Mouse (Mus musculus) macrophage (primary cell): ENCODE results near the gene Ugt1a10. TPM values are rescaled to one million over a fixed set of nuclear protein-coding genes. Genes with fewer than 3 reads are reported as not detected.

ENCODE experiments used
- H3K27ac ChIP-seq: fragments of 350-480 bp; formaldehyde crosslinking; 2 replicates; pipeline ENCODE4 v1.9.0; 2021
- H3K36me3 ChIP-seq: fragments of 350-480 bp; formaldehyde crosslinking; 2 replicates; pipeline ENCODE4 v1.9.0; 2021; ENCODE audit errors: inconsistent target
- H3K4me3 ChIP-seq: fragments of 350-480 bp; formaldehyde crosslinking; 2 replicates; pipeline ENCODE4 v1.9.0; 2021; ENCODE audit errors: inconsistent target
- H3K79me2 ChIP-seq: fragments of 350-480 bp; formaldehyde crosslinking; 2 replicates; pipeline ENCODE4 v1.9.0; 2021; ENCODE audit errors: inconsistent target
- WGBS: methylation state at CpG from one replicate; pipeline ENCODE4 v1.1.7; 2026; ENCODE audit warnings: inconsistent platforms; ENCODE audit not compliant: missing documents; 5-methylcytosine and 5-hydroxymethylcytosine counted together
- polyA plus RNA-seq: library from polyadenylated mRNA; stranded (reverse); fragments of 250-400 nt; gene quantifications from 3 replicates; pipeline ENCODE4 v1.2.4, GENCODE M21; 2018; ENCODE audit warnings: inconsistent platforms

Ugt1a10 gene
- polyA plus RNA-seq, 1 experiment from 2014 or later = not detected

DNA sequence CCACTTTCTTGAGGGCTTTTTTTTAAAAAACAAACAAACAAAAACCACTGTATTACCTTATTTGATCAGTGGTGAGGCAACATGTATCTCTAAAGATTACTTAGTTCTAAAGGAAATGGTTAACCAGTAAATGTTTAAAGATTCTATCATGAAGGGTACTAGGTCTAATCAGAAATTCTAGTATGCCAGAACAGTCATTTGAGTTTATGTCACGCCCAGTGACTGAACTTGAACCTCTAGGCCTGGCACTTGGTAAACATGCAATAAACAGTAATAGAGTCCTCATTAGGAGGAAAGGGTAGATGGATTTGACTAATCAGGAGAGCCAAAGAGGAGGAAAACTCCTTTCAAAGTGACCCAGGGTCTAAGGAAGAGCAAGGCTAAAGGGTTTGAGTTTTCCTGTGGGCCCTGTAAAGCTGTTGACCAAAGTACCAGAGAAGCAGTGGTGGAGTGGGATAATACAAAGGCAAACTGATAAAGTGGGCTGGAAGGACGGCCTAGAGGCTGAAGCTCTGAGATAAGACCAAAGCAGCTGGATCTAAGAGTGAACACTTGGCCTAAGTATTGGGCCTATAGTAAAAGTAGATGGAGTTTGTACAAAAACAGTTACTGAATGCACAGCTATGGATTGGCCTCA, 151.8 kb downstream of the Ugt1a10 start:
- WGBS = 91% methylated on average over 2 of the region's 2 CpGs
- H3K79me2 ChIP-seq = no peaks in the 10 kb centered on the region; the same call in 1 of the 2 replicates
- no peak overlapping the region for H3K4me3 ChIP-seq
- no peaks in the 10 kb centered on the region for H3K36me3 ChIP-seq
- H3K27ac ChIP-seq = no peak overlapping the region

DNA sequence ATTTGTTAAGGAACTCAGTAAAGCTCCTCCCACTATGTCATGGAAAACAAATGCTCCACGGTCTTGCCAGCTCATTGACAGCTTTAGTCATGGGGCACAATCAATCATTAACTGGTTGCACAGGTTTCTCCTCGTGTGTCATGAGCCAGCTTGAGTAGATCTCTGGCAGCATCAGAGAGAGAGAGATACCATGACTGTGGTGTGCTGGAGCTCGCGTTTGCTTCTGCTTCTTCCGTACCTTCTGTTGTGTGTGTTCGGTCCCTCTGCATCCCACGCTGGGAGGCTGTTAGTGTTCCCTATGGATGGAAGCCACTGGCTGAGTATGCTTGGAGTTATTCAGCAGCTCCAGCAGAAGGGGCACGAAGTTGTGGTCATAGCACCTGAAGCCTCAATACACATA, 156.6 kb downstream of the Ugt1a10 start, which contains the start of gene Ugt1a1:
Gene Ugt1a1 (plus strand): TSS at position 148 of the 400 bp plus-strand sequence.
- WGBS = 72% methylated on average over 8 of the region's 8 CpGs
- no peak within 1 kb of the TSS for H3K27ac ChIP-seq
- H3K36me3 ChIP-seq = no peaks in the 10 kb centered on the region
- H3K4me3 ChIP-seq = no peak within 1 kb of the TSS
- H3K79me2 ChIP-seq = no peaks in the 10 kb centered on the region; the same call in 1 of the 2 replicates

DNA sequence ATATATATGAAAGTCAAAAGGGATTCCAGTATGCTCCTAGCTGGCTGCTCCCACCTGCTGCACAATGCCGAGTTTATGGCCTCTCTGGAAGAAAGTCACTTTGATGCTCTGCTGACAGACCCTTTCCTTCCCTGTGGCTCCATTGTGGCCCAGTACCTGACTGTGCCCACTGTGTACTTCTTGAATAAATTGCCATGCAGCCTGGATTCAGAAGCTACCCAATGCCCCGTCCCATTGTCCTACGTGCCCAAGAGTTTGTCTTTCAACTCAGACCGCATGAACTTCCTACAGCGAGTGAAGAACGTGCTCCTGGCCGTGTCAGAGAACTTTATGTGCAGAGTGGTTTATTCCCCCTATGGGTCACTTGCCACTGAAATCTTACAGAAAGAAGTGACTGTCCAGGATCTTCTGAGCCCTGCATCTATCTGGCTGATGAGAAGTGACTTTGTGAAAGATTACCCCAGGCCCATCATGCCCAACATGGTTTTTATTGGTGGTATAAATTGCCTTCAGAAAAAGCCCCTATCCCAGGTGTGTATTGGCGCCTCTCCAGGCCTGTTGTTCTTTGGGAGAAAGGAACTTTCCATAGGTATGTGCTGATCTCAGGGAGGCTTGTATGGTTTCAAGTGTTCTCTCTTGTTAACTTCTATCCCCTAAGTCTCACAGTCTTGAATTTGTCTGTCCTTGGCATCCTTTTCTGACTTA, 157.3 kb downstream of the Ugt1a10 start:
- WGBS = 63% methylated on average over 8 of the region's 8 CpGs
- no peak overlapping the region for H3K27ac ChIP-seq
- H3K4me3 ChIP-seq = no peak overlapping the region

DNA sequence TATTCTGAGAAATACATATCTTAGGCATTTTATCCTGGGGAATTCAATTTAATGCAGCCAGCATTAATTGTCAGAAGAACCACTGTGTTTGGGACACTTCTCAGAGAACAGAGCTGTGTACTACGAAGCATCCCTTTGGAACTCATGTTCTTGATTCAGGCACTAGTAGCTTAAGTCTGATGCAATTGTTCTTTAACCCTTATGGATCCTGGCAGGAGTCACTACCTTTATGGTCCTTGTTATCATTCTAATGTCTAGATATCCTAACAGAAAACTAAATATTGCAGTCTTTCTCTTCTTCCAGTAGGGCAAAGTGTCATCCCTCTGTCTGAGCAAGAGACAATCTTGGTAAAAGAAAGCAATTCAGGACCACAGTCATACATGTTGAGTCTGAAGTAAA, 157.9 kb downstream of the Ugt1a10 start:
- WGBS = 75% methylated on average over 1 of the region's 1 CpGs
- H3K4me3 ChIP-seq = no peak overlapping the region
- H3K79me2 ChIP-seq = no peaks in the 10 kb centered on the region
- H3K27ac ChIP-seq = no peak overlapping the region
- no peaks in the 10 kb centered on the region for H3K36me3 ChIP-seq

More for the DNA sequence above, 157.3 kb downstream of the Ugt1a10 start:
- H3K79me2 ChIP-seq = no peaks in the 10 kb centered on the region
- H3K36me3 ChIP-seq = no peaks in the 10 kb centered on the region

DNA sequence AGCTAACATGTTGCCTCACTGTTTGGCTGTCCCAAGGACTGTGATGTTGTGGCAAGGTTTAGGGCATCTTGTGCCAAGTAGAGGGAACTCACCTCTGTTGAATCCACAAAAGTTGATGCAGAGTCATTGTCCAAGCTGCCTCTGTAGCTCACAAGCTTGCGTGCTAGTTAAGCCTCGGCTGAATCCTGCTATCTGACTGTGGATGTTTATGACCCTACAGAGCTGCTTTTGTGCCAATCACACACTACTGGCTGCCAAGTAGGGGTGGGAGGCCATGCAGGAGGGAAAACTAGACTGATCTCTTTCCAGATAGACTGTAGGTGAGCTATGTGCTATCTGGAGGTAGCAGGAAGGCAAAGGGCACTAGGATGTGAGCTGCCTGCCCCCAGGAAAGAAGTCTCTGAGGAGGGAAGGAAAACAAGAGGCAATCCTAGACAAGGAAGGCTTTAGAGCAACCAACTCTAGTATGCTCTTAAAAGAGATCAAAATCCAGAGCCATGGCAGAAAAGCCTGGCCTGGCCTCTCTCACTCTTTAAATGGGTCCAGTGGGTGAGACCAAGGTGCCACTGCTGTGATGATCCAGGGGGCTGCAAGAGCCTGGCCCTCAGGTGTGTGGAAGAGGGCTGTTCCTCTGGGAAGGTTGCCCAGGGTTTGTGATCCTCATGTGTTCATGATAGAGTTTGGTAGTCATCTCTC, 158.7 kb downstream of the Ugt1a10 start:
- Histone ChIP-seq H3K79me2 (no peaks in the 10 kb centered on the region), H3K4me3 (no peak overlapping the region), H3K27ac (no peak overlapping the region), H3K36me3 (no peaks in the 10 kb centered on the region)
- WGBS = 81% methylated on average over 2 of the region's 2 CpGs

DNA sequence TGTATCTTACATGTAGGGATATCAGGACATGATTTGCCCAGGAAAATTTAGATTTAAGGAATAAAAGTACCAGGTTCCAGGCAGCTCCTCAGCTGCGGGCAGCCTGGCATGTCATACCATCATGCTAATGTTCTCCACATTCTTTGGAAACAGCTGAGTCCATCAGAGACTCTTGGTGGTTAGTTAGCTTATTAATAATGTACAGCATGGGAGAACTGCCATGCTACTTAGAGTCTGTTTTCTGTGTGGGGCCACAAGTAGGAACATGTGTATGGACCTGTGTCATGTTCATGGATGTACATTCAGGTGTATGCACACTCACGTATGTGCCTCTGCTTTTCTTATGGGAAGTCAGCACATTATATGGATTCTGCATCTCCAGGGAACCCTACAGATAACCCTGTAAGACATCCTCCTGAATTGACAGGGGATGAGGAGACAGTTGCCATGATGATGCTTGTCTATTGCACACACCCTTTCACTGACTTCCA, 159.3 kb downstream of the Ugt1a10 start:
- H3K4me3 ChIP-seq = no peak overlapping the region
- H3K27ac ChIP-seq = no peak overlapping the region
- WGBS = 84% methylated on average over 2 of the region's 2 CpGs
- H3K79me2 ChIP-seq = no peaks in the 10 kb centered on the region
- no peaks in the 10 kb centered on the region for H3K36me3 ChIP-seq

DNA sequence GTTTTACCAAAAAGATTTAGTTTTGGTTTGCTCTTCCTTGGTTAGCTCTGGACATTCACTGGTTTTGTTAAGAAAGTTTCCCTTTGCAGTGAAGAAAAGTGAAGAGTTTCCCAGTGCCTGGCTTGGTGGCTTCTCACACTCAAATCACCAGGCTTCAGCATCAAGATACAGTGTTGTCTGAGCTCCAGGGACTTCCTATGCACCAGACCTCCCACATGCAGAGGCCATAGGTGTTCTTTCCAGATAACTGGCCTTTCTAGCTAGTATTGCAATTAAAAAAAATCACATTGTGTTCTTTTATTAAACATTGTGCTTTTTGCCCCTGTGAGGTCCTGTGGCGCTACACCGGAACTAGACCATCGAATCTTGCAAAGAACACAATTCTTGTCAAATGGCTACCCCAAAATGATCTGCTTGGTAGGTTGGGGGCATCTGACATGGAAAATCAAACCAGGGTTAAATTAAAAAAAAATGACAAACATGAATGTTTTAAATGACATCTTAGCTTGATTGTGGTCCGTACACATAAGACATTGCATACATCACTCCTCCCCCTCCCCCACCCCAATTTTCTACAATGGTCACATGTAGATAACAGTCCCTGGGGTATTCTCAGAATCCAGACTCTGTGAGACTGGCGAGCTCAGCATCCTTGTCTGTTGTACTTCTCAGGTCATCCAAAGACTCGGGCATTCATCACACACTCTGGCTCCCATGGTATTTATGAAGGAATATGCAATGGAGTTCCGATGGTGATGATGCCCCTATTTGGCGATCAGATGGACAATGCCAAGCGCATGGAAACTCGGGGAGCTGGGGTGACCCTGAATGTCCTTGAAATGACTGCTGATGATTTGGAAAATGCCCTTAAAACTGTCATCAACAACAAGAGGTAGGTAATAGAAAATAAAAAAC, 160.5 kb downstream of the Ugt1a10 start:
- no peak overlapping the region for H3K4me3 ChIP-seq
- H3K79me2 ChIP-seq = no peaks in the 10 kb centered on the region
- H3K27ac ChIP-seq = no peak overlapping the region
- H3K36me3 ChIP-seq = no peaks in the 10 kb centered on the region
- 70% methylated on average over 10 of the region's 10 CpGs for WGBS

DNA sequence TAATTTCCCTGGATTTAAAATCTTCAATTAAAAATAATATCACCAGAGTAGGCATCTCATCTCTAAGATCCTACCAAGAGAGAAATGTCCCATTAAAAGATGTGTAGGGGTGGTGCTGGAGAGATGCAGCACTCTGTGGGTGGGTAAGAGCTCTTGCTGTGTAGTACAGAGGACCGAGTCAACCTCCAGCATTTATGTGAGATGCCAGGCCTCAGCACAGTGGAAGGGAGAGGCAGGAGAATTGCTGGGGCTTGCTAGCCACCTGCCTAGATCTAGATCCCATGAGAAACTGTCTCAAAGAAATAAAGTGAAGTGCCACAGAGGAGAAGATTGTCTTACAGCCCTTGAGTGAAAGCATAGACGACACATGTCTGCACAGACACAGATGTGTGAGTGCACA, 161.4 kb downstream of the Ugt1a10 start:
- Histone ChIP-seq H3K4me3 (no peak overlapping the region), H3K79me2 (no peaks in the 10 kb centered on the region), H3K36me3 (no peaks in the 10 kb centered on the region), H3K27ac (no peak overlapping the region)
- WGBS = 59% methylated on average over 2 of the region's 2 CpGs

DNA sequence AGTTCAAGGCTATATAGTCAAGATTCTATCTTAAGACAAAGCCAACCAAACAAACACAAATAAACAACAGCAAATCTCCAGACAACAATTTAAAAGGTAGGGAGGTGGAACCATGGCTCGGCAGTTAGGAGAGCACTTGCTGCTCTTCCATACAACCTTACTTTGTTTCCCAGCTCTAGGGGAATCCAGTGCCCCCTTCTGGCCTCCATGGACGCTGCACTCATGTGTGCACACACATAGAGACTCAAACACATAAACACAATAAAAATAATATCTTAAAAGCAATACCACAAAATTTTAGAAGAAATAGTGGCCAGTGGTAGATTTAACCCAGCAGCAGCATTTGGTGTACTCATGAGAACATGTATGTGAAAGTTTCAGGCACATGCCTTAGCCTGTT, 162.0 kb downstream of the Ugt1a10 start:
- H3K36me3 ChIP-seq = no peaks in the 10 kb centered on the region
- H3K27ac ChIP-seq = no peak overlapping the region
- 72% methylated on average over 2 of the region's 2 CpGs for WGBS
- H3K4me3 ChIP-seq = no peak overlapping the region
- no peaks in the 10 kb centered on the region for H3K79me2 ChIP-seq

DNA sequence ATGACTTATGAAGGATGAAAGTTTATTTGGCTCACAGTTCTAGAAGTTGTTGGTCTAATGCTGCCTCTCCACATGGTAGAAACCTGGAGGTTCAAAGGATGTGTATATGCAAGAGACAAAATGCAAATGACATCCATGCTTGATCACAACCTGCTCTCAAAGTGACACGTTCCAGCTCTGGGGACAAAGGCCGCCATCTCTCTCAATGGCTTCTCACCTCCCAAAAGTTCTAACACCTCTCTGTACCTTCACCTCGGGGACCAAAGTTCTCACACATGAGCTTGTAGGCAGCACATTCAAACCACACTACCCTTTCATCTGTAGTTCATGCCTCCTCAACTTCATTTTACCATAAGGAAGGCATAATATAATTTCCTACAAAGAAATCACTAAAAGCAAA, 162.4 kb downstream of the Ugt1a10 start:
- no peaks in the 10 kb centered on the region for H3K79me2 ChIP-seq
- H3K36me3 ChIP-seq = no peaks in the 10 kb centered on the region
- H3K27ac ChIP-seq = no peak overlapping the region
- no peak overlapping the region for H3K4me3 ChIP-seq
- WGBS = 43% methylated on average over 3 of the region's 3 CpGs

DNA sequence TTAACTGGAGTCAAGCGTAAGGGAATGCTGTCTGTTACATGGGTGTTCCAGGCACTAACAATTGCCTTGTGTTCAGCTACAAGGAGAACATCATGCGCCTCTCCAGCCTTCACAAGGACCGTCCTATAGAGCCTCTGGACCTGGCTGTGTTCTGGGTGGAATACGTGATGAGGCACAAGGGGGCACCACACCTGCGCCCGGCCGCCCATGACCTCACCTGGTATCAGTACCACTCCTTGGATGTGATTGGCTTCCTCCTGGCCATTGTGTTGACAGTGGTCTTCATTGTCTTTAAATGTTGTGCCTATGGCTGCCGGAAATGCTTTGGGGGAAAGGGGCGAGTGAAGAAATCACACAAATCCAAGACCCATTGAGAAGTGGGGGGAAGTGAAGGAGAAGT, 162.9 kb downstream of the Ugt1a10 start:
- no peak overlapping the region for H3K4me3 ChIP-seq

DNA sequence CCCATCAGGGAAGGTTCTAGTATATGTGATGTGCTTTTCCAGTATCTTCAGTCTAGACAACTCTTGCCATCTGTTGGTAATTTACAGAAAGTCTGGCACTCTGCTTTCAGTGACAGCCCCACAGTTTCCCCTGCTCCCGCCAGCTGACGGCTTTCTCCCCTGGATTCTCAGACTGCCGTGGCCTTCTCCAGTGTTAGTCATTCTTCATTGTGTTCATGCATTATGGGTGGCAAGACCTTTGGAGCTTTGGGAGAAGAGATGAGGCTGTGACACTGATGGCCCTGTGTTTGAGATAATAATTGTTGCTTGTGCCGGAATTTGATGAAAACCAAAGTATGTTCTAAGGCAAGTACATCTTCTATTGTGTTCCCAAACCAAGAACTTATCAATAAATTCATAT, 163.4 kb downstream of the Ugt1a10 start:
- no peak overlapping the region for H3K27ac ChIP-seq
- no peak overlapping the region for H3K4me3 ChIP-seq
- WGBS = 54% methylated on average over 4 of the region's 4 CpGs

More for the DNA sequence above, 162.9 kb downstream of the Ugt1a10 start:
- Histone ChIP-seq H3K79me2 (no peaks in the 10 kb centered on the region), H3K36me3 (no peaks in the 10 kb centered on the region), H3K27ac (no peak overlapping the region)
- 75% methylated on average over 9 of the region's 9 CpGs for WGBS

DNA sequence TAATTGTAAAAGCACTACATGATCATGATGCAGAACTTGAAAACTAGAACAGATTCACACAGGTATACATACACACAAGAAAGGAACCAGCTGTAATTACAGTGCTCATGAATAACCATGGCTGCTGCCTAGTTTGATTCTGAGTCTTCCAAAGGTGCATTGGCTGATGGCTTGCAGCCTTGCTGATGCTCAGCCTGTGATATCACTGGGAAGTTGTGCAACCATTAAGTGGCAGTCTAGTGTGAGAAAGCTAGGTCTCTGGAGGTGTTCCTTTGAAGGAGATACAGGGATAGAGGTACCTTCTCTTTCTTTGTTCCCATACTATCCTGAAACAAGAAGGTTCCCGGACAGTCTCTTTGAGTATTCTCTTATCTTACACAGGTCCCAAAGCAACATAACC, 163.9 kb downstream of the Ugt1a10 start:
- WGBS = 19% methylated on average over 1 of the region's 1 CpGs
- Histone ChIP-seq H3K4me3 (no peak overlapping the region), H3K36me3 (no peaks in the 10 kb centered on the region), H3K79me2 (no peaks in the 10 kb centered on the region), H3K27ac (no peak overlapping the region)

More for the DNA sequence above, 163.4 kb downstream of the Ugt1a10 start:
- Histone ChIP-seq H3K36me3 (no peaks in the 10 kb centered on the region), H3K79me2 (no peaks in the 10 kb centered on the region)

DNA sequence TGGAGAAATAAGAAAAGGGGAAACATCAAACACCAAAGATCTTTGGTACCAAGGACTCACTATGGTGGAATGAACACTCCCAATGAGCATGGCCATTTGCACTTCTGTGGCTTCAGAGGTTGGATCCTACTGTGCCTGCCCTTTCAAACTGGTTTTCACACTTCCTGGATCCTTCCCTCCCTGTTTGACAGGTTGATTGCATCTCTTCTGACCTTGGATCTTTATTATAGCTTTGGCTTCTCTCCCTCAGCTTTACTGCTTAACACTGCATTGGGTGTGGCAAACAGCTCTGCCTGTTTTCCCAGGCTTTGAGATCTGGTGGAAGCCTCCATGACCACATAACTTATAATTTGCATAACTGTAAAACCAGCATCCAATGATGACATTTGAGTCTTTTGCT, 165.1 kb downstream of the Ugt1a10 start:
- H3K79me2 ChIP-seq = no peaks in the 10 kb centered on the region
- H3K4me3 ChIP-seq = no peak overlapping the region
- H3K27ac ChIP-seq = no peak overlapping the region
- no peaks in the 10 kb centered on the region for H3K36me3 ChIP-seq
